Mouse (Mus musculus): ENCODE measurements around the gene Btd. TPM values are rescaled to one million over a fixed set of nuclear protein-coding genes. Genes with fewer than 3 reads are reported as not detected.

The Btd gene
- total and polyA plus RNA-seq, 2 experiments, result 42.3 to 103 TPM

GRCm38 (mm10) chr14:31650347-31650746 lies 9.5 kb downstream of the Btd start:
- Histone ChIP-seq H3K36me3 (ENCODE audit: control insufficient read depth, insufficient read depth, low read length) (no peaks in the 10 kb centered on the region), H3K79me2 (ENCODE audit: control insufficient read depth, insufficient read depth, low read length) (peaks cover 31% of the 10 kb centered on the region), H3K4me1 (ENCODE audit: control insufficient read depth, insufficient read depth, low read length) (peaks cover 13% of the 10 kb centered on the region), H3K9ac (ENCODE audit: low read depth, low read length) (no peak overlapping the region), H3K27me3 (ENCODE audit: control insufficient read depth, insufficient read depth, low read length) (no peaks in the 10 kb centered on the region), H3K4me3 (ENCODE audit: insufficient read depth, low read depth, low read length) (no peak overlapping the region), H3K27ac (replicated peaks; ENCODE audit: insufficient read depth, low read depth, low read length) (no peak overlapping the region)
- 97% methylated on average over 3 of the region's 3 CpGs for WGBS
- DNase-seq (ENCODE audit: extremely low read depth, low read depth, low spot score), result no peak
- TF ChIP-seq CTCF (IDR thresholded peaks at IDR 0.05; ENCODE audit: low read depth, low read length) (peak; percentile 29; the same call in 1 of the 2 replicates), POLR2A (IDR thresholded peaks at IDR 0.05; ENCODE audit: extremely low read depth, insufficient read depth, low read length) (no peak)

DNA sequence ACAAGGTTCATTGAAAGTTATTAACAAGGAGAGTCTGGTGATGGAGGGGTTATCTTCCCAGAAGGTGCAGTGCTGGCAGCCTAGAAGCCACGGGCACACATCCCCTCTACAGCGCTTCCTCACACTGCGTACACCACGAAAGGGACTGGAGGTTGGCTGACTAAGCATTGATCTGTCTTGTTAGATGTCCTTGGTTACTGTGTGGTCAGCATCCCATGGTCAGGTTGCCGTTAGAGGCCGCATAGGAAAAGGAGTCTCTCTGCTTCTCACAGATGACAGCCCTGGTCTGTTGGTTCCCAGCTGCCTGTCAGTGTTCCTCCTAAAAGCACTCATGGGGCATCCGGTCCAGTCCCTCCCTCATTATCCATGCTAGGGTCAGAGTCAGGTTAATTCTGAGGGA lies 10.4 kb downstream of the Btd start:
- Histone ChIP-seq H3K79me2 (ENCODE audit: control insufficient read depth, insufficient read depth, low read length) (peaks cover 33% of the 10 kb centered on the region), H3K9ac (ENCODE audit: low read depth, low read length) (no peak overlapping the region), H3K4me1 (ENCODE audit: control insufficient read depth, insufficient read depth, low read length) (peaks cover 8% of the 10 kb centered on the region), H3K27ac (replicated peaks; ENCODE audit: insufficient read depth, low read depth, low read length) (no peak overlapping the region), H3K36me3 (ENCODE audit: control insufficient read depth, insufficient read depth, low read length) (no peaks in the 10 kb centered on the region), H3K27me3 (ENCODE audit: control insufficient read depth, insufficient read depth, low read length) (no peaks in the 10 kb centered on the region), H3K4me3 (ENCODE audit: insufficient read depth, low read depth, low read length) (no peak overlapping the region)
- no peak for DNase-seq (ENCODE audit: extremely low read depth, low read depth, low spot score)
- WGBS, result 73% methylated on average over 7 of the region's 7 CpGs
- TF ChIP-seq CTCF (IDR thresholded peaks at IDR 0.05; ENCODE audit: low read depth, low read length) (no peak), POLR2A (IDR thresholded peaks at IDR 0.05; ENCODE audit: extremely low read depth, insufficient read depth, low read length) (no peak)

DNA sequence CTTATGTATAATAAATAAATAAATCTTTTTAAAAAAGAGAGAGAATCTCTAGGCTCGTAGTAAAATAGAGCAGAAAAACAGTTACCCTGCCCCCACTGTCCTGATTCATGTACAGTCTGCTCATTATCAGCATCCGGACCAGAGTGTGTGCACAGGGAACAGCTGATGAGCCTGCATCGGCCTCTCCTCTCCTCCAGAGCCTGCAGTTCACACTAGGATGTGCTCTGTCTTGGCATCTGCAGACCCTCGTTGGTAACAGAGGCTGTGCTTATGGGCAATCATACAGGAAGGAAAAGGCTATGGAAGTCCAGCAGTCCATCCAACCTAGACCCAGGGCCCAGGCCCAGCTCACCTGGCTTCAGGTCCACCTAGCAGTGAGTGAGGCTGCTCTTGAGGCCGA lies 11.3 kb downstream of the Btd start:
- peaks cover 8% of the 10 kb centered on the region for H3K4me1 ChIP-seq (ENCODE audit: control insufficient read depth, insufficient read depth, low read length)
- H3K79me2 ChIP-seq (ENCODE audit: control insufficient read depth, insufficient read depth, low read length), result peaks cover 31% of the 10 kb centered on the region
- H3K4me3 ChIP-seq (ENCODE audit: insufficient read depth, low read depth, low read length), result no peak overlapping the region
- no peak overlapping the region for H3K9ac ChIP-seq (ENCODE audit: low read depth, low read length)
- H3K27ac ChIP-seq (replicated peaks; ENCODE audit: insufficient read depth, low read depth, low read length), result no peak overlapping the region
- H3K27me3 ChIP-seq (ENCODE audit: control insufficient read depth, insufficient read depth, low read length), result no peaks in the 10 kb centered on the region
- TF ChIP-seq POLR2A (IDR thresholded peaks at IDR 0.05; ENCODE audit: extremely low read depth, insufficient read depth, low read length), result no peak
- no peak for TF ChIP-seq CTCF (IDR thresholded peaks at IDR 0.05; ENCODE audit: low read depth, low read length)
- H3K36me3 ChIP-seq (ENCODE audit: control insufficient read depth, insufficient read depth, low read length), result no peaks in the 10 kb centered on the region
- no peak for DNase-seq (ENCODE audit: extremely low read depth, low read depth, low spot score)
- WGBS, result 46% methylated on average over 5 of the region's 5 CpGs

DNA sequence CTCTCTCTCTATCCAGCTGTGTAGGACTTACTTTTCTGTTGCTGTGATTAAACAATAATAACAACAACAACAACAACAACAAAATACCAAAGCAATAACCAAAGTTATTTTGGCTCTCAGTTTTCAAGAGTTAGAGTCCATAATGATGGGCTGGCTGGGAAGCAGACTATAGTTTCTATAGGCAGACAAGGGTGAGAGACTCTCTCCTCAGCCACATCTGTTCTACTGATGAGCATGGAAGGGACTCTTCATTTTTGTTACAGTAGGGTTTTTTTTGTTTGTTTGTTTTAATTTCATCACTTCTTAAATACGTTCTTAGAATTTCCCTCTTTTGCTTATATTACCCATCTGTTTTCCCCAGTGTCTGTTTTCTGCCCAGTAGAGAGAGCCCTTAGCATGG lies 11.8 kb downstream of the Btd start:
- Histone ChIP-seq H3K4me3 (ENCODE audit: insufficient read depth, low read depth, low read length) (no peak overlapping the region), H3K27ac (replicated peaks; ENCODE audit: insufficient read depth, low read depth, low read length) (no peak overlapping the region), H3K27me3 (ENCODE audit: control insufficient read depth, insufficient read depth, low read length) (no peaks in the 10 kb centered on the region), H3K9ac (ENCODE audit: low read depth, low read length) (no peak overlapping the region), H3K36me3 (ENCODE audit: control insufficient read depth, insufficient read depth, low read length) (no peaks in the 10 kb centered on the region), H3K4me1 (ENCODE audit: control insufficient read depth, insufficient read depth, low read length) (peaks cover 8% of the 10 kb centered on the region), H3K79me2 (ENCODE audit: control insufficient read depth, insufficient read depth, low read length) (peaks cover 34% of the 10 kb centered on the region)
- no peak for DNase-seq (ENCODE audit: extremely low read depth, low read depth, low spot score)
- WGBS, result 49% methylated on average over 1 of the region's 1 CpGs
- TF ChIP-seq CTCF (IDR thresholded peaks at IDR 0.05; ENCODE audit: low read depth, low read length) (no peak), POLR2A (IDR thresholded peaks at IDR 0.05; ENCODE audit: extremely low read depth, insufficient read depth, low read length) (no peak)

DNA sequence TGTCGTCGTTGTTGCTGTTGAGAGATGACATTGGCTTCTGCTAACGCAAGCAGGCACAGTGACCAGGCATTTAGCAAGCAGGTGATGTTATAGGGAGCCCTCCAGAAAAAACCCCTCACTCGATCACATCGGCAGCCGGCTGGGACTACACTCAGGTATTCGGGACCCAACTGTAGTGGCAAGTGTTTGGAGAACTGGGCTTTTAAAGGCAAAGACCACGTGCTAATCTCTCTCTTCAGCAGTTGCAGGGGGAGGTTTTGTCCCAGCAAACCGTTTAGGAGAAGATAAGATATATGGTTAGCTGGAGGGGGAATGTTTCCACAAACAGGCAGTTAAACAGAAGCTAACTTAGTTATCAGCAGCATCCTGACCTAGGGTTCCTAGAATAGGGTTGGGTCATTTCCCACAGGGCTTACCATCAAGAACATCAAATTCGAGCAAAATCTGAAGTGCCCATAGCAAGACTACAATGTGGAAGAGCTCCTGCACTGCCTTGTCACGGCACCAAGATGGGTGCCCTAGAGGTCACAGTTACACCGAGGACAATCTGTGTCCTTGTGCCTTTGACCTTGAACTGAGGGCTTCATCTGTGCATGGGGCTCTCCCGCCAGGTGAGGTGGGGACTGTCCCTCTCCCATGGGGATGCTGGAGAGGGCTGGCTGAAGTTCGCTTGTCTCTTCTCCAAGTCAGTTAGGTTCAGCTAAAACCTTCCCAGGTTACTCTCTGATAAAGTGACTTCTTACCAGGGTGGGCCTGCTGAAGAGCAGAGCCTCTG lies 12.5 kb downstream of the Btd start:
- Histone ChIP-seq H3K9ac (ENCODE audit: low read depth, low read length) (no peak overlapping the region), H3K27ac (replicated peaks; ENCODE audit: insufficient read depth, low read depth, low read length) (no peak overlapping the region)
- DNase-seq (ENCODE audit: extremely low read depth, low read depth, low spot score), result no peak

DNA sequence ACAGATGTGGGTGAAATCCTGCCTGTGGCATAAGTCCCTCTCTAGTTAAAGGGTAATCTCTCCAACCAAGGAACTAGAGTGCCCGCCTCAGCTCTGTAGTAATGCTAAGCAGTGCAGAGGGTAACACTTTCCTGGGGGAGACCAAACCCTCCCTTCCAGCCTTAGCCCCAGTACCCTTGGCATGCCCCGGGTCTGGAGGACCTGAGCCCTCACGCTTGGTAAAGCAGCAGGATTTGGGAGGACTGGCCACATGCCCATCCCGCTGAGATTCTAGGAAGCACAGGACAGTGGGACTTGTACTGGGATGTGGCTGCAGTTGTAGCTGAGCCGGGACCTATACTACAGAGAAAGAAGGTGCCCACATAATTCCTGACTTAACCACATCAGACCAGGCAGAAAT lies 14.0 kb downstream of the Btd start:
- Histone ChIP-seq H3K36me3 (ENCODE audit: control insufficient read depth, insufficient read depth, low read length) (no peaks in the 10 kb centered on the region), H3K4me1 (ENCODE audit: control insufficient read depth, insufficient read depth, low read length) (peaks cover 13% of the 10 kb centered on the region), H3K4me3 (ENCODE audit: insufficient read depth, low read depth, low read length) (no peak overlapping the region), H3K79me2 (ENCODE audit: control insufficient read depth, insufficient read depth, low read length) (peaks cover 43% of the 10 kb centered on the region), H3K27ac (replicated peaks; ENCODE audit: insufficient read depth, low read depth, low read length) (no peak overlapping the region), H3K27me3 (ENCODE audit: control insufficient read depth, insufficient read depth, low read length) (no peaks in the 10 kb centered on the region), H3K9ac (ENCODE audit: low read depth, low read length) (peak overlapping the region; percentile 36; the same call in 1 of the 2 replicates)
- WGBS, result 34% methylated on average over 5 of the region's 5 CpGs
- no peak for DNase-seq (ENCODE audit: extremely low read depth, low read depth, low spot score)
- TF ChIP-seq POLR2A (IDR thresholded peaks at IDR 0.05; ENCODE audit: extremely low read depth, insufficient read depth, low read length) (no peak), CTCF (IDR thresholded peaks at IDR 0.05; ENCODE audit: low read depth, low read length) (no peak)

More for the DNA sequence above, 12.5 kb downstream of the Btd start:
- H3K79me2 ChIP-seq (ENCODE audit: control insufficient read depth, insufficient read depth, low read length), result peaks cover 36% of the 10 kb centered on the region
- peaks cover 8% of the 10 kb centered on the region for H3K4me1 ChIP-seq (ENCODE audit: control insufficient read depth, insufficient read depth, low read length)
- no peaks in the 10 kb centered on the region for H3K27me3 ChIP-seq (ENCODE audit: control insufficient read depth, insufficient read depth, low read length)
- 65% methylated on average over 14 of the region's 14 CpGs for WGBS
- TF ChIP-seq POLR2A (IDR thresholded peaks at IDR 0.05; ENCODE audit: extremely low read depth, insufficient read depth, low read length), result no peak
- TF ChIP-seq CTCF (IDR thresholded peaks at IDR 0.05; ENCODE audit: low read depth, low read length), result no peak
- H3K4me3 ChIP-seq (ENCODE audit: insufficient read depth, low read depth, low read length), result no peak overlapping the region
- no peaks in the 10 kb centered on the region for H3K36me3 ChIP-seq (ENCODE audit: control insufficient read depth, insufficient read depth, low read length)
